Mouse (Mus musculus) left cerebral cortex, adult 18-20 months (tissue): ENCODE results near the gene Gm8024. TPM values are rescaled to one million over a fixed set of nuclear protein-coding genes. Genes with fewer than 3 reads are reported as not detected.
"Not testable (repeated sequence)": the region's sequence is repeated elsewhere in the genome, so short reads cannot be mapped to it uniquely, and the experiment has no call there.

ENCODE experiments used
- DNase-seq, 2 experiments: peaks; one replicate each; pipeline ENCODE4 v3.0.0; 2021 to 2022; ENCODE audit warnings: low spot score in 2 of 2, mixed read lengths in 1 of 2
- long read RNA-seq, 2 experiments: library from polyadenylated mRNA; stranded (forward); transcript quantifications; one replicate each; pipeline ENCODE4 v2.0.0; 2021
- total RNA-seq, 2 experiments: library from RNA; stranded (reverse); gene quantifications; 2 replicates each; pipeline ENCODE4 v1.2.3; 2021

Gm8024 gene
- not detected for total RNA-seq
- long read RNA-seq, experiment 1 = 0 reads
- long read RNA-seq, experiment 2 = 0 reads

DNA sequence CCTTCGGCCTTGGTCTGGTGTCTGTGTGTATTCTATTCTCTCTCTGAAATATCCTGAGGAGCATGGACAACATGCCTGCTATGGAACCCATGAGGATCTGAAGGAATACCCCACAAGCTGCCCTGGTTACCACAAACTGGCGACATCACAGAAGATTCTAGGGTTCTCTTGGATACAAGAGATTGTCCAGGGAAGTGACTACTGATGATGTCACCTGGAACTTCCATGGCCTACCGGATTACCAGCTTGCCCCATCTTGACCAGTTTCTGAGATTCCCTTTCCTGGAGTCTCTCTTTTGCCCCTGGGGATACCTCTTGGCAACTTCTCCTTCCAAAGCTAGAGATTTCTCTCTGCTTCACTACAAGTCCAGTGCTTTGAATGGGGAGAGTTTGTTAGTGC, at the start of gene Gm8024:
Gm8024 (minus strand) TSS at position 101 of the 400 bp plus-strand sequence.
- not testable (repeated sequence) for DNase-seq

DNA sequence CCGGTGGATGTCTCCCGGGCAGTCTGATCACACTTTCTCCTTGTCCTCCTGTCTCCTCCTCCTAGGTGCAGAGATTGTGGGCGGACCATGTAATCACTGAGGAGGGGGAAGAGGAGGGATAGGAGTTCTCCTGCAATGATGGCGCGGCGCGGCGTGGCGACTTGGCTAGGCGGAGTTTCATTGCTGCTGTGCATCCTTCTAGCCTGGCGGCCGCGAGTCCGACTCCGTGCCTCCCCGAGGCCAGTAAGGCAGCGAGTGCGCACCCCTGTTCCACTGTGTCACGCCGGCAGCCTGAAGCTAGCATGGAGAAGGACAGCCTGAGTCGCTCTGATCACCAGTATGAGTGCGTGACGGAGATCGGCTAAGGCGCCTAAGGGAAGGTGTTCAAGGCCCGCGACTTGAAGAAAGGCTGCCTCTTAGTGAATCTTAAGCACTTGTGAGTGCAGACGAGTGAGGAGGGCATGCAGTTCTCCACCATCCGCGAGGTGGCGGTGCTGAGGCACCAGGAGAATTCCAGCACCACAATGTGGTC, 19.2 kb upstream of the Gm8024 start:
- DNase-seq = peak; percentile 67 to 74

DNA sequence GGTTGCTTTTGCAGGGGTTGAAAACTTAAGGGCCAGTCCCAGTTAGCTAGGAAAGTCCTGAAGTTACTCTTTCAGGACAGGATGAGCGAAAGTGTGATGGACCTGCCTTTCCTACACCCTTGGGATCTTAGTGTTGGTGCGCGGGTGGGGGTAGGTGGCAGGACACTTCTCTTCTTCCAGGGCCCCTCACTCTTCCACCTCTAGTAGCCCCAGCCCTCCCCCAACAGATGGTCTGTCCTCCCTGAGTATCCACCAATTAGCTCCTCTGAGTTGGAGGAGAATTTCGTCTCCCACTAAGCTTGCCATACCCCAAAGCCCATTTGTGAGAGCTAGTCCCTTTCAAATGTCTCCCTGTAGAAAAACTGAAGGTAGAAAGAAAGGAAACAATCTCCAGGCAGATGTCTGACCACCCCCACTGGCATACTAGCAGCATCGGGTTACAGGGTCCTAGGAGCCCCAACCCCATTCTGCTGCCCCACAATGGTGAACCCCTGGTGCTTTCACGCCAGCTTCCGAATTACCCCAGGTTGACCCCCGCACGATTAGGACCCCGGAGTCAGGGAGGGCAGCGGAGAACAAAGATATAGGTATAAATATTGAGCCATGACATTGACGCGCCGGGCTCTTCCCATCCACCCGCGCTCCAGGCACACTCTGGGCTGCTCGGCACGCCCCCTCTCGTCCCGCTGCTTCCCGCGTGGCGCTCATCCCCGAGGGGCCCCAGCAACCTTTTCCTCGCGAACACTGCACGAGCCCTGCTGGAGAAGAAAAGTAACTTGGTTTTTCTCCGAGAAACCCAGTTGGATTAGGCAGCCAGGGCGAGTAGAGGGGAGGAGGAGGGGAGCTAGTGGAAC, 18.5 kb upstream of the Gm8024 start:
- not testable (repeated sequence) for DNase-seq

DNA sequence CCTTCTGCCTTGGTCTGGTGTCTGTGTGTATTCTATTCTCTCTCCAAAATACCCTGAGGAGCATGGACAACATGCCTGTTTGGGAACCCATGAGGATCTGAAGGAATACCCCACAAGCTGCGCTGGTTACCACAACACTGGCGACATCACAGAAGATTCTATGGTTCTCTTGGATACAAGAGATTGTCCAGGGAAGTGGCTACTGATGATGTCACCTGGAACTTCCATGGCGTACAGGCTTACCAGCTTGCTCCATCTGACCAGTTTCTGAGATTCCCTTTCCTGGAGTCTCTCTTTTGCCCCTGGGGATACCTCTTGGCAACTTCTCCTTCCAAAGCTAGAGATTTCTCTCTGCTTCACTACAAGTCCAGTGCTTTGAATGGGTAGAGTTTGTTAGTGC, 21.8 kb downstream of the Gm8024 start, which contains the start of gene Gm8020:
Gm8020 (minus strand) TSS at position 101 of the 400 bp plus-strand sequence.
- DNase-seq = not testable (repeated sequence)

Other genes with a start within 250 kb of the Gm8024 start
- not detected for gene Gm9611, start 226.9 kb downstream of the Gm8024 start, total RNA-seq
- not detected for gene Gm7995, start 214.1 kb downstream of the Gm8024 start, total RNA-seq
- gene Gm8005, start 84.6 kb downstream of the Gm8024 start, total RNA-seq = not detected
- gene Gm8011, start 60.4 kb downstream of the Gm8024 start, total RNA-seq = not detected
- not detected for gene Gm8020, start 21.9 kb downstream of the Gm8024 start, total RNA-seq
- not detected for gene Gm17124, start 75.6 kb upstream of the Gm8024 start, total RNA-seq
- gene Gm3633, start 117.6 kb upstream of the Gm8024 start, total RNA-seq = not detected
- gene Gm10378, start 131.7 kb upstream of the Gm8024 start, total RNA-seq = under 1 TPM in 1 of 2 experiments, not detected in 1; 0.98 TPM
- not detected for gene Gm3015, start 244.5 kb upstream of the Gm8024 start, total RNA-seq